Mouse (Mus musculus) c-Kit-positive CD71-negative TER-119-negative erythroid progenitor cells, embryonic 14.5 days (primary cell): Measurements from ENCODE around the gene Zfp292.
"Not testable (repeated sequence)": the region's sequence is repeated elsewhere in the genome, so short reads cannot be mapped to it uniquely, and the experiment has no call there.

Source experiments
- DNase-seq: peaks from one replicate; pipeline ENCODE4 v3.0.0-alpha.2; 2013; ENCODE audit warnings: low read depth

Gene Zfp292

DNA sequence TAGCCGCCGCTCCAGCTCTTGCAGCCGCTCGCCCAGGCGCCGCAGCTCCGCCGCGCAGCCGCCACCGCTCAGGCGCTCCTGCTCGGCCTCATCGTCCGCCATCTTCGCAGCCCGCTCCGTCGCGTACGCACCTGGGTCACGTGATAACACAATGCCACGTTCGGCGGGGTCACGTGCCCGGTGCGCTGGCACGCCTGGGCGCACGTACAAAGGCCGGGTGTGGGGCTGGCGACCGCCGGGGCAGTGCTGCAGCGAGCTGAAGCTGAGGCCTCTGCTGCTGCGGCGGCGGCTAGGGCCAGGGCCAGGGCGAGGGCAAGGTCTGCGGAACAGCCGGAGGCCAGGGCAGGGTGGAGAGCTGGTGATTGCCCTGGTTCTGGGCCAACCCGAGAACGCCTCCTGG, at the start of gene Zfp292:
Gene Zfp292 (minus strand): TSS at position 143 of the 400 bp plus-strand sequence.
- peak; percentile 80 for DNase-seq

DNA sequence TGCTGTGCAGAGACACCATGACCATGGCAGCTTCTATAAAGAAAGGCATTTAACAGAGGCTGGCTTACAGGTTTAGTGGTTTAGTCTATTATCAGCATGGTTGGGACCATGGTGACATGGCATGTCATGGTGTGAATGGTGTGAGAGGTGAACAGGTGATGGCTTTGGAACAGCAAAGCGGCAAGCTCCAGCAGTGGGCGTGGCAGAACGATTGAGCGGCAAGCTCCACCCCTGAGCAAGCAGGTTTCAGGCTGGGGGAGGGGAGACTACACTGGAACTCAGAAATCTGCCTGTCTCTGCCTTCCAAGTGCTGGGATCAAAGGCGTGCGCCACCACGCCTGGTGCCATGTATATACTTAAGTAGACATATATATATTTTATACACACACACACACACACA, 45.6 kb upstream of the Zfp292 start:
- not testable (repeated sequence) for DNase-seq

DNA sequence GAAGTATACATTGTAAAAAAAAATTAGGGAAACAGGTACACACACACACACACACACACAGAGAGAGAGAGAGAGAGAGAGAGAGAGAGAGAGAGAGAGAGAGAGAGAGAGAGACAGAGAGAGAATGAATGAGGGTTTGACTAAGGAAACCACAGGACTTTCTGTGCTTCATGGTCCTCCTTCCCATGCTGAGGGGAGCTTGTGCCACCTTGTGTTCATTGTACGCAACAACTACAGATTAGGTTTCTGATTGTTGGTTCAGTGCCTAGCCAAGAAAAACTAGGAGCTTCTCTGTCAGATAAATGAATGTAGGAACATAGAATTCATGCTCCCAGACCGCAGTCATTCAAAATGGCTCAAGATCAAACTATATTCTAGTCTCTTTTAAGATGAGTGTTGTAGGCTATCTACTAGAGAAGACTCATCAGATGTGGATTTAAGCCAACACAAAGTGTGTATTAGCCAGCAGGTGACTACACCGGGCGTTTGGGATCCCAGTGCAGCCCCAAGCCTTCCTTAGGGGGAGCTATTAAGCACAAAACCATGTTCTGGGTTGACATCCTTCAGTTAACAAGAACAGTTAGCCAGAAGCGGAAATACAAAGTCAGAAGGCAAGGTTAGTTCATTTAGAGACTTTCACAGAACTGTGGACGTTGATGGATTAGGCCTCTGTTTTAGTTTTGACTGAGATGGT, 39.6 kb upstream of the Zfp292 start:
- peak; percentile 28 for DNase-seq

DNA sequence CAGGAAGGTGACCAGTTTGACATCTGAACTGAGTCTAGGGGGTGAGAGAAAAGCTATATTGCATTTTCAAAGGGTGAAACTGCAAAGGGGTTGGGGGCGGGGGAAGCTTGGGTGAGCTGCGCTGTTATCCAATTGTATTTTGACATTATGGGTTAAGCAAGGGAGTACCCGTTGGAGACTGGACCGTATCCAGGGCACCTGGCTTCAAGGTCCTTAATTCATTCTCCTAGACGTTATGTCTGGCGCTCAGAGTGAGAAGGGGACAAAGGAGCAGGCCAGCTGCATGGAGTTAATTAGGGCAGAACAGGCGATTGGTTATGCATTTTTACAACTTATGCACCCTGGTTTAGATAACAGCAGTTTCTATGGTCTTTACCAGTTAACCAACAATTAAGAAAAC, 34.6 kb upstream of the Zfp292 start:
- no peak for DNase-seq

DNA sequence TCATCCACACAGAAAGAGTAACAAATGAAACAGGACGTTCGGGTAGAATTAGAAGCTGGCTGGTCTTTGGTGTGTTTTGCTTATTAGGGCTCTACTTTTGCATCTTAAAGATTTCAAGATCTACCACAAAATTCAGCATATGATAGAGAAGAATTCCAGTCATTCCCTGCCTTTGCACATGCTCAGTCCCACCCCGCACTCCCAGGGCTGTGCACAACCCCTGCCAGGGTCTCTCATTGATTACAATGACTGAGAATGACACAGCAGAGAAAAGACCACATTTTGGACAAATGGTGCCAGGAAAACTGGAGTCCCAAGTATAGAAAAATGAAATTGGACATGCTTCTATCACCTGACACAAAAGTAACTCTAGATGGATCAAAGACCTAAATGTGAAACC, 29.4 kb upstream of the Zfp292 start:
- no peak for DNase-seq

DNA sequence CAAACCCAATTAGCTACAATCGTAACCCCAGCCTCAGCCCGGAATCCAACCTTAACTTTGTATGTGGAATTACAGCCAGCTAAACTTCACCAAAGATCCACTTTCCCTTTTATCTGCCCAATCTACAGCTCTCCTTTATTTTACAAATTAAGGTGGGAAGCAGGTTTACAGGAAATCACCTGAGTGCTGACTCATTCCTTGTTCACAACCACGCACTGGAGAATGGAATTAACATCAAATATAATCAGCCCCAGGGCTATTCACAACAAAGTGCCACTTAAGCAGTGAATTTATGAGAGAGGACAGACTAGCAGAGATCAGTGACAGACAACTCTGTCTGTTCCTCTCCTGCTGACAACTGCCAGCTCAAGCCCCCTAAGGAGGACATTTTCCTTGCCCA, 28.6 kb upstream of the Zfp292 start:
- DNase-seq: no peak

DNA sequence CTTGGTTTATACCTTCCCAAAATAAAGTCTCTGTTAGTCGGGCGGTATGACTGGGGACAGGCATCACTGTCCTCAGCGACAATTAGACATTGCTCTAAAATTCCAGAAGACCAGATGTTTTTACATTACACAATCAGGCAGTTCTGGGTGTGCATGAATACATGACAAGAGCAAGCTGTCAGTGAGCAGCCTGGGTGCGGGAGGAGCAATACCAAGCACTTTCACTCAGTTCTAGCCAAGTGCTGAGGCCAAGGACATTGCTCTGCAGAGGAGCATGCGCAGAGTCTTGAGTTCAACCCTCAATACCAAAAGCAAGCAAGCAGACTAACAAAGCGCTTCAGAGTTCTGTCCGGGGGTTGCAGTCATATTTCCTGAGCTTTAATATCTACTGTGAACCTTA, 25.4 kb upstream of the Zfp292 start:
- no peak for DNase-seq

DNA sequence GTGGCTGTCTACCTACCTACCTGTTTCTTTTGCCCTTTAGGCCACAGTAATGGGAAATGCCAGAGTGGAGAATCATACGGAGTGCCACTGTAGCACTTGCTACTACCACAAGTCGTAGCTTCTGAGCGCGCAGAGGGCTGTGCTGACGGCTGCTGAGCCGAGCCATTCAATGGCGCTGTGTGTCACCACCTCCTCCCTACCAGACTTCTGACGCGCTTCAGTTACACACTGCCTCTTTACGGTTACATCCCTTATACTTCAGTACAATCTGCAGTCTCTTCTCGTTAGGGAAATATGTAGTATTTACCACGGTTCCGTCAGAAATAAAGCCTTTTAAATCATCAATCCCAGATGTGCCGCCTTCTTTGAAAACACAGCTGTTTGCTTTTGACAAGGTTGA, 24.3 kb upstream of the Zfp292 start:
- DNase-seq: no peak

DNA sequence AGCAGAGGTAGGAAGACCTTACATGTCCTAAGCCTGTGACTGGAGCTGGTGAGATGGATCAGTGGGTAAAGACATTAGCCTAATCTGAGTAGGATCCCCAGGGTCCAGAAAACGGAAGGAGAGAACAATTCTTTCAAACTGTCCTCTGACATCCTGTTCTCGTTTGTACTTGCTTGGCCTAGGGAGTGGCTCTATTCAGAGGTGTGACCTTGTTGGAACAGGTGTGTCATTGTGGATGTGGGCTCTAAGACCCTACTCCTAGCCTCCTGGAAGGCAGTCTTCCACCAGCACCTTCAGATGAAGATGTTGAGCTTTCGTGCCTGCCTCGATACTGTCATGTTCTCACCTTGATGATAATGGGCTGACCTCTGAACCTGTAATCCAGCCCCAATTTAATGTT, 23.4 kb upstream of the Zfp292 start:
- no peak for DNase-seq

DNA sequence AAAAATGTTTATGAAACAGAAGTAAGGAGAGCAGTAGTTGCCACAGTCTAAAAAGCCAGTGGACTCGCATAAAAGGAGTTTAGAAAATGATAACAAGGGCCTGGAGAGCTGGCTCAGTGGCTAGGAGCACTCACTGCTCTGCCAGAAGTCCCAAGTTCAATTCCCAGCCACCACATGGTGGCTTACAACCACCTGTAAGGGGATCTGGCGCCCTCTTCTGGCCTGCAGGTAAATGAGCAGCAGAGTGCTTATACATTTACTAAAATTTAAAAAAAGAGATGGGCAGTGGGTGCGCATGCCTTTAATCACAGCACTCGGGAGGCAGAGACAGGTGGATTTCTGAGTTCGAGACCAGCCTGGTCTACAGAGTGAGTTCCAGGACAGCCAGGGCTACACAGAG, 22.6 kb upstream of the Zfp292 start:
- DNase-seq: no peak

DNA sequence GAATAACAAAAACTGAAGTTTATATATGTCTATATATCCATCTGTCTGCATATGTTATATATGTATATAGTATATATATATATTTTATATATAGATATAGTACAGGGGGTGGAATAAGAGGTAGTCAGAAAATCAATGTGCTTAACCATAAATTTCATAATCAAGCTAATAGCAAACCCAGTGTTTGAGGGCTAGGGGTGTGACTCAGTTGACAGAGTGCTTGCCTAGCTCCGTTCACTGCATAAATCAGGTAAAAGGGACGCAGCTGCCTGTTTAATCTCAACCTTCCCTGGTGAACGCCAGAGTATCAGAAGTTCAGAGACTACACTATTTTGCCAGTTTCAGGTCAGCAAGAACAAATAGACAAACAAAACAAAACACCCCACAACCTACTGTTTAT, 18.8 kb upstream of the Zfp292 start:
- not testable (repeated sequence) for DNase-seq

DNA sequence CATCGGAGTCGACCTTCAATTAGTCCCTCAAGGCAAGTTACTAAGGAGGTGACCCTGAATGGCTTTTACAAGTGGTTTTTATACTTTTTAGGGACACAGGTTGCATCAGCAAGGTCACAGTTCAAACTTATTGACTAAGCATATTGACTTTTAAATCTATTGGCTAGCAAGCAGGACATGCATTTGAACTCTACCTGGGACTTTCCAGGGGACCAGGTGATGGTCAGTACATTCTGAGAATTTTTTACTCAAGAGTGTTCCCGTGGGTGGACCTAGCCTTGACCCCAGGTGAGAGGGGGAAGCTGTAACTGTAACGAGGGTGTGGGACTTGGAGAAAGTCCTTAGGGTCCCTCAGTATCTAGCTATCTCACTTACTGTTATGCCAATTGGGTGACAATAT, 18.4 kb upstream of the Zfp292 start:
- no peak for DNase-seq

DNA sequence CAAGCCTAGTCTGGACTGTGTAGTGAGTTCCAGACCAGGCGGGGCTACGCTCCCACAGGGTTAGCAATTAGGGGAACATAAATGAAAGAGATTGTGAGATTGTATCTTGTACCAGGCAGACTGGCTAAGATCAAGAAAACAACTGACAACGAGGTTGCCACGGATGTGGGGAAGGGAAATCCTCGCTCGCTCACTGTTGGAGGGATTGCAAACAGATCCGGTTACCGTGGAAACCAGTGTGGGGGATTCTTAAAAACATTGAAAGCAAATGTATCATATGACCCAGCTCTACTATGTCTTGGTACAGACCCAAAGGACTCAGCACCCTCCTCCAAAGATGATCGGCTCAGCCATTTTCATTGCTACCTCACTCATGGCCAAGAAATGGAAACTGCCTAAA, 17.4 kb upstream of the Zfp292 start:
- no peak for DNase-seq

DNA sequence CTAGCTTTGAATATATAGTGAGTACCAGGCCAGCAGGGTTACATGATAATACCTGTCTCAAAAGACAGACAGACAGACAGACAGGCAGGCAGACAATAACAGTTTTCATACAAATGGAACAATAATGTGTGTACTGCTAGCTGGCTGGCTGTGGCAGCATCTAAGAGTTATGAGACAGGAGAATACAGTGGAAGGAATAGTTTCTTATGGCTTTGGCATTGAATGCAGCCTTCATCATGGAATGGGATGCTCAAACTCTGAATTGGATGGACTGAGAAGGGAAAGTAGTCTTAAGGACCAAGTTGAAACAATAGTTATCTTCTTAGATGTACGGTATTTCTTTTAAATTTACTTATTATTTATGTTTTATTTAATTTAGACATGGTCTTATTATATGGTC, 16.6 kb upstream of the Zfp292 start:
- DNase-seq: no peak

DNA sequence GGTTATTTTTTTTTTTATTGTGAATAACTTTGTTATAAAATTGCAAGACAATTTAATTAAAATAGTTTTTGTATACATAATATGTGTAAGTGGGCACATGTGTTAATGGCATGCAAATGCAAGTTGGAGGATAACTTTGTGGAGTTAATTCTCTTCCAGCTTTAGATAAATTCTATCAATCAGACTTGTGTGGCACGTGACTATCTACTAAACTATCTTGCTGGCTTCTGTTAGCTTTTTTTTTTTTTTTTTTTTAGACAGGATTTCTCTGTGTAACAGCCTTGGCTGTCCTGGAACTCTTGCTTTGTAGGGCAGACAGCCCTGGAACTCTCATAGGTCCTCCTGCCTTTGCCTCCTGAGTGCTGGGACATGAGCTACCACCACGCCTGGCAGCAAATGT, 15.7 kb upstream of the Zfp292 start:
- no peak for DNase-seq

DNA sequence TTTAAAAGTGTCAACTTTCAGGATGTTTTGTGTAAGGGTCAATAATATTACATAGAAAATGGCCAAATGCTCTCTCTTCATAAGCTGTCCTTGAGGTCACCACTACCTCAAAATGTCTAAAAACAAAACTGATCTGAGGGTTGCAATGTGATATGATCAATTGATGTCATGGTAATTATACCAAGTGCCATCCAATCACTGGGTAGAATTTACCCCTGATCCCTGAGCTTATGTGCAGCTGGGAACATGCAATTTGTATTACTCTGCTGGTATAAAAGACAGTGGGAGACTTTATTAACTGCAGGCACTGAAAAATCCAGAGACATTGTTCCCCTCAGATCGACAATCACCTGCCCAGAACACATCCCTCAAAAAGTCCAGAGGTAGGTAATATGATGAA, 10.7 kb upstream of the Zfp292 start, which contains the start of gene Cga:
Gene Cga (plus strand): TSS at position 301 of the 400 bp plus-strand sequence.
- no peak for DNase-seq

DNA sequence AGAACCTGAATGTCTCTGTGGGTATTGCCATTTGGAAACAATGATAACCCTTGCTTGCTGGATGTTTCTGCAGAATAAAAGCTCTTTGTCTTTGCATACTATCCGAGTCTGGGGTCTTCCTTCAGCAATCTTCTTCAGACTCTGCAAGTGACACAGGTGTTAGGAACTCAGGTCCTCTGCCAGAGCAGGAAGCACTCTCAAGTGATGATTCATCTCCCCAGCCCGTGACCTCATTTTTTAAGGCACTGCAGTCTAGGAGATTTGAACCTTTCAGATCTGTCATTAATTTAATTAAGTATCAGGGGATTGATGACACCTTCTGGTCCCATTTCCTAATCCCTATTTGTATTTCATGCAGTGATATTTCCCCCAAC, 7.0 kb upstream of the Zfp292 start:
- DNase-seq: no peak

DNA sequence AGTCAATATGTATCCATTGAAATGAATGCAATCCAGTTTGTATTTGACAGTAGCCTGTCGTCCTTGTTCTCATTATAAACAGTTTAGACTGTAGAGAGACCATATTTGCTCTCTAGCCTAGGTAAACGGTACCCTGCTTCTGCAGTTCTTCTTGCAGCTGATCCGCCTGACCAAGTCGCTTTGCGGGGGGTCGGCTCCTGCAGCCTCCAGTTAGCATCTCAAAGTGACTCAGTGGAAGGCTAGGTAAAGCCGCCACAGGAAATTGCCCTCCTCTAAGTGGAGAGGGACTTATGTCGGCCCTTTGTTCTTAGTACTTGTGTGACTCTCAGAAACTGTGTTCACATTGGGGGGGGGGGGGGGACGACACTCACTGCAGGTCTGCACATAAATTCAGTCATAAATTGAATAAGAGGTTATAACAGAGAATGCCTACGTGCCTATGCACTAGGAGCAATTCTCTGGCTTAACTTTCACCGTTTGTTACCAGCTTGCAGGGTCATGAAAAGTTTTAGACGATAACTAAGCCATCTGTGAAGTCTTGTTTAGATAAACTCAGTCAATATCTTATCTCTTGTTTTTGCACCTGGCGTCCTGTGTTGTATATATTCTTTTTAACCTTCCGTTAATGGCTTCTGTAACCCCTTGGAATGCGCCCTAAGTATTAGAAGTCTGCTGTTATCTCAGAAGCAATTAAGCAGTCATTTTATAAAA, 6.5 kb upstream of the Zfp292 start:
- DNase-seq: no peak

DNA sequence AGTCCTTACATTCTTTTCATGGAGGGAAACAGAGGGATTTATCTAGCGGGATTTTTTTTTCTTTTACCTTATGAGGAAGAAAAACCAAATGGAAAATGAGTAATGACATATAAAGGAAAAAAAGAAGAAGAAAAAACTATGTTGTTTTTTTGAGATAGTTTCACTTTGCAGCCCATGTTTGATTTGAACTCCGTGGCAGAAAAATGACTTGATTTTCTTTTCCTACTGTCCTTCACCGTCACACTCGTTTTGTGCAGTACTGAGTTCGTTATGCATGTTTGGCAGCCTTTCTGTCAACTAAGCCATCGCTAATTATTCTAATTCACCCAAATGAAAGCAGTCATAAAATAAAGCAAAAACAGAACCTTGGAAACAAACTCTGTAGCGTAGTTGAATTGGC, 4.5 kb upstream of the Zfp292 start:
- DNase-seq: no peak

DNA sequence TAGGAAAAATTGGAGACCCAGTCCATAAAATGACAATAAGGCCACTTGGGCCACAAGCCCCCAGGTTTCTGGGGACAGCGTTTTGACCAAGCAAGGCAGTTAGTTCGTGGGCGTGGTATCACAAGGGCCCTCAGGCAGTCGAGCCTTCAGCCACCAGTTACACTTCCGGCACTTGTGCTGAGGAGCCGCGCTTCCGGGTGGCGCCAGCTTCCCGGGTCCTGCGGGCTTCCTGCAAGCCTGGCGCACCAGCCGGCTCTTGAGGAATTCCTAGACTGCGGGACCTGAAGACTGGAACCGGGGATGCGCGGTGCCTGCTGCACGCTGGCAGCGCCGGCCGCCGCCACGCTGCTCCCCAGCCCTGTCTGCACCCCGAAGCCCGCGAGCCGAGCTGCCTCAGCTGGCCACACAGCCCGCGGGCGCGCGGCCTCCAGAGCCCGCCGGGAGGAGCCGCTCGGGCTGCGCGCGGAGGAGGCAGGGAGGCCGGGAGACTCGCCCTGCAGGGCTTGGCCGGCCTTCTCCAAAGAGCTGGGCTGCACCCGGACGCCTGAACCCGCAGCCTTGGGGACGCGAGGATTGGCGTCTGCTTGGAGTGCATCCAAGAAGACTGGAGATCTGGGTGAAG, 3.8 kb upstream of the Zfp292 start:
- DNase-seq: no peak

DNA sequence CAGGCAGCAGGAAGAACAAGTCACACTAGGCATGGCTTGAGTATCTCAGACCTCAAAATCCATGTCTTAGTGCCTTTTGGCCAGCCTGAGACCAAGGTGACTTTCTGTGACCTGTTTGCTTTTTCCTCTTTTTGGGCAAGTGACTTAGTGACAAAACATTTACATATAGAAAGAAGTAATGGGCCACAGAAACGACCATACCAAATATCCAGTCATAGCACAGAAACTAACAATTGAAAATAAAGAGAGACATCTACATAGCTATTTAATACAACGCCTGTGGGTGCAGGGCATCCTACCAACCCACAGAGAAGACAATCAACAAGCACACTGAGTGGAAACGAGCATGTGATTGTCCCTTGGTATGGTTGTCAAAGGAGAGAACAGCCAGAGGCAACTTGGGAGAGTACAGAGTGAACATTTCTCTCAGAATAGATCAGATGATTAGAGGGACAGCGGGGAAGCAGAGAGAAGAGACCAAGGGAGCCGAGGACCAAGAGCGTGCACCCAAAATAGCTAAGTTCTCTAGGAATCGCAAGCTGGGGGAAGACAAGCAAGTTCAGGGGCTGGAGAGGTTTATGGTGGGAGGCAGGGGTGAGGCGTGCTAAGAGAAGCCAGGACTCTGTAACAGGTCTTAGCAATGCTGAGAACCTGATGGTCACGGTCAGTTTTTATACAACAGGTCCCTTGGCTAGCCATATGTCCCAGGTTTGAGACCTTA, 3.0 kb upstream of the Zfp292 start:
- DNase-seq: no peak

DNA sequence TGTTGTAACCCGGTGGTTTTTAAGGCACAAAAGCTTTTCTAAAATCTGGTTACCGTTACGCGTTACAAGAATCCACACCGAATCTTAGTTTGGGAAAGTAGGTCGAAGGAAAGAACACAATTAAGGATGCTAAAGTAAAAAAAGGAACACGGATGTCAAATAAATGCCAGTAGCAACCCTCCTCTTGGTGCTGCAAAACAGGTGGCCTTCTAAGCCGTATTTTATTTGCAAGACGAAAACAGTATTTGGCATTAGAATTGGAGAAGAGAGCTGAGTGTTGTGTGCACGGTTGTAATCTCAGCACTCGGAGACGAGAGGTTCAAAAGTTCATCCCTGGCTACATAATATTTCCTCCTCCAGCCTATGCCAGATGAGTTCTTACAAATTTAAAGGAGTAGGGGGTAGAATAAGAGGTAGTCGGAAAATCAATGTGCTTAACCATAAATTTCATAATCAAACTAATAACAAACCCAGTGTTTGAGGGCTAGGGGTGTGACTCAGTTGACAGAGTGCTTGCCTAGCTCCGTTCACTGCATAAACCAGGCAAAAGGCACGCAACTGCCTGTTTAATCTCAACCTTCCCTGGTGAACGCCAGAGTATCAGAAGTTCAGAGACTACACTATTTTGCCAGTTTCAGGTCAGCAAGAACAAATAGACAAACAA, 738 bp upstream of the Zfp292 start:
- no peak for DNase-seq
